Mouse (Mus musculus): Measurements from ENCODE around the gene Usp37. TPM values are rescaled to one million over a fixed set of nuclear protein-coding genes. Genes with fewer than 3 reads are reported as not detected.

Usp37 gene
- total and polyA plus RNA-seq, 2 experiments from 2014 or later, result 8.3 to 9.0 TPM

DNA sequence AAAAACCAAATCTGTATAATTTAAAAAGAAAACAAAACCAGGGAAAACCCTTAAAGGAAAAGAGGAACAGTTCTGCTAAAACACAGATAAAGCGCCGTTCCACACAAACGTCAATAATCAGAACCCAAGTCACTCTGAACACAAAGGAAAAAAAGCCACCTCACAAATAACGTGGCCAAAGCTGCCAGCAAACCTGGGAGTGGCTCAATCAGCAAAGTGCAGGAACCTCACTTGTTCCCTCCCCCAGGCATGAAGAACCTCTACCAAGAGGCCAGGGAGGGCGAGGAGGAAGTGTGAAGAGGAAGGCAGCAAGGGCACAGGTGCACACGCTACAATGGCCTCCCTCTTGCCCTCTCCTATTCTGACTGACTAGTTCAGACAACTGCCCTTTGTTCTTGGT lies 108.5 kb downstream of the Usp37 start:
- H3K36me3 ChIP-seq (replicated peaks; ENCODE audit: control insufficient read depth, insufficient read depth, low read length), result peaks cover 37% of the 10 kb centered on the region
- H3K4me3 ChIP-seq (ENCODE audit: low read depth, low read length), result no peak overlapping the region
- 72% methylated on average over 6 of the region's 6 CpGs for WGBS
- DNase-seq (ENCODE audit: low spot score) (no peak), ATAC-seq (ENCODE audit: insufficient read depth, low read depth) (no peak)
- no peak overlapping the region for H3K27ac ChIP-seq (ENCODE audit: low read depth)
- H3K9me3 ChIP-seq (replicated peaks; ENCODE audit: control insufficient read depth, low read length), result no peaks in the 10 kb centered on the region
- no peak overlapping the region for H3K9ac ChIP-seq (replicated peaks; ENCODE audit: low read depth, low read length)
- TF ChIP-seq CTCF (IDR thresholded peaks at IDR 0.05; ENCODE audit: low read depth), result no peak
- no peak for TF ChIP-seq EP300 (IDR thresholded peaks at IDR 0.05; ENCODE audit: low read depth)
- no peaks in the 10 kb centered on the region for H3K4me1 ChIP-seq (ENCODE audit: control insufficient read depth, insufficient read depth)
- H3K27me3 ChIP-seq (ENCODE audit: control insufficient read depth, insufficient read depth, low read length), result no peaks in the 10 kb centered on the region
- no peak overlapping the region for H3K4me2 ChIP-seq (ENCODE audit: low read depth, low read length)

DNA sequence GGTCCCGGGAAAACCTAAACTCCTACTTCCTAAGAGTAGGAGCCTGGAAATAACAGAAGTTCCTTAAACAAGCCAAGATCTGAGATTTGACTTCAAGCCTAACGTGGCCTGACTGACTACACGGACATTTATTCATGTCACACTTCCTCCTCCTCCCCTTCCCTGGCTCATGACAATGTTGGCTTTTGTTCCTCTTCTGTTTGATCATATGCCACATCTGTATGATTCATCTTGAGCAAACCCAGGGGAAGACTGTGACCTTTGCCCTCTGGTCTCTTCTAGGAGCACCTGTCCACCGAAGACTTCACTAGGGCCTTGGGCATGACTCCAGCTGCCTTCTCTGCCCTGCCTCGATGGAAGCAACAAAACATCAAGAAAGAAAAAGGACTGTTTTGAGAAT lies 109.5 kb downstream of the Usp37 start:
- no peak for ATAC-seq (ENCODE audit: insufficient read depth, low read depth)
- Histone ChIP-seq H3K4me3 (ENCODE audit: low read depth, low read length) (no peak overlapping the region), H3K27ac (ENCODE audit: low read depth) (no peak overlapping the region), H3K4me1 (ENCODE audit: control insufficient read depth, insufficient read depth) (no peaks in the 10 kb centered on the region), H3K36me3 (replicated peaks; ENCODE audit: control insufficient read depth, insufficient read depth, low read length) (peaks cover 28% of the 10 kb centered on the region), H3K9ac (replicated peaks; ENCODE audit: low read depth, low read length) (no peak overlapping the region), H3K4me2 (ENCODE audit: low read depth, low read length) (no peak overlapping the region), H3K27me3 (ENCODE audit: control insufficient read depth, insufficient read depth, low read length) (no peaks in the 10 kb centered on the region), H3K9me3 (replicated peaks; ENCODE audit: control insufficient read depth, low read length) (no peaks in the 10 kb centered on the region)
- TF ChIP-seq CTCF (IDR thresholded peaks at IDR 0.05; ENCODE audit: low read depth), result no peak
- no peak for DNase-seq (ENCODE audit: low spot score)
- 58% methylated on average over 5 of the region's 5 CpGs for WGBS

DNA sequence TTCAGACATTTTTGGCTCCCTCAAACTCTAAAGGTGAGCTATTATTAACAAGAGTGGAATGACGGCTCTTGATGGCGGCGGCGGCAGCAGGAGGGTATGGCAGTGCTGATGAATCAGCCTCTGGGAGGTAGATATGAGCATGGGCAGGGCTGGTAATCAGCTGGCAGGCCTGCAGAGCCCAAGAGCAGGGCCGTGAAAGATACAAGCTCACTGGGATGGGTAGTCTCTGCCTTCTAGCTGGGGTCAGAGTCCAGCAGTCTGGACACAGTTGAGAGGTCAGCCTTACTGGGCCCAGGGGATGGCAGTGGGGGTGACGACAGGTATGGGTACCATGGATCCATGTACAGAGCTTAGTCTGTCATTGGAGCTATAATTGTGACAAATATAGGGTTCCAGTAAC lies 110.9 kb downstream of the Usp37 start:
- no peak for TF ChIP-seq EP300 (IDR thresholded peaks at IDR 0.05; ENCODE audit: low read depth)
- TF ChIP-seq CTCF (IDR thresholded peaks at IDR 0.05; ENCODE audit: low read depth), result no peak
- H3K27me3 ChIP-seq (ENCODE audit: control insufficient read depth, insufficient read depth, low read length), result no peaks in the 10 kb centered on the region

DNA sequence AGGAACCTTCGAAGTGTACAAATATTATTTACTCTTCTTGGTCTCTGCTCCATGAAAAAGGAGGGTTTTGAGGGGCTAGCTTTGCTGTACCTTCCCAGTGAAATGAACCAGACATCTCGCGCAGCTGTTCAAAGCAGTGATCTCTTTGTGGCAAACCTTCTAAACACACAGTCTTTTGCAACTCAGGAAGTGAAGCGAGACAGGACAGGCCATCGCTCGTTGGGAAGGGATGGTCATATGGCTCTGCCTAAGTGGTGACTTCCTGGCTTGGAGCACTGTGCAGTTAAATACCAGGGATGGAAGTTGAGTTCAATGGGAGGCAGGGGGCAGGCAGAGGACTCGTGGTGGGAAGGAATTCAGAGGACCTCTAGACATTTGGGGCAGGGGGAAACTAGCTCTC lies 118.2 kb downstream of the Usp37 start:
- no peaks in the 10 kb centered on the region for H3K9me3 ChIP-seq (replicated peaks; ENCODE audit: control insufficient read depth, low read length)
- no peaks in the 10 kb centered on the region for H3K4me1 ChIP-seq (ENCODE audit: control insufficient read depth, insufficient read depth)
- no peak overlapping the region for H3K4me2 ChIP-seq (ENCODE audit: low read depth, low read length)
- no peak for TF ChIP-seq CTCF (IDR thresholded peaks at IDR 0.05; ENCODE audit: low read depth)
- TF ChIP-seq EP300 (IDR thresholded peaks at IDR 0.05; ENCODE audit: low read depth), result no peak
- ATAC-seq (ENCODE audit: insufficient read depth, low read depth) (no peak), DNase-seq (ENCODE audit: low spot score) (no peak)
- H3K4me3 ChIP-seq (ENCODE audit: low read depth, low read length), result no peak overlapping the region
- WGBS, result 52% methylated on average over 7 of the region's 7 CpGs
- H3K27ac ChIP-seq (ENCODE audit: low read depth), result no peak overlapping the region
- H3K9ac ChIP-seq (replicated peaks; ENCODE audit: low read depth, low read length), result no peak overlapping the region
- H3K27me3 ChIP-seq (ENCODE audit: control insufficient read depth, insufficient read depth, low read length), result no peaks in the 10 kb centered on the region
- H3K36me3 ChIP-seq (replicated peaks; ENCODE audit: control insufficient read depth, insufficient read depth, low read length), result no peaks in the 10 kb centered on the region

More for the DNA sequence above, 110.9 kb downstream of the Usp37 start:
- Histone ChIP-seq H3K4me3 (ENCODE audit: low read depth, low read length) (no peak overlapping the region), H3K27ac (ENCODE audit: low read depth) (no peak overlapping the region), H3K4me1 (ENCODE audit: control insufficient read depth, insufficient read depth) (no peaks in the 10 kb centered on the region), H3K4me2 (ENCODE audit: low read depth, low read length) (no peak overlapping the region), H3K36me3 (replicated peaks; ENCODE audit: control insufficient read depth, insufficient read depth, low read length) (peaks cover 15% of the 10 kb centered on the region; the same call in 1 of the 2 replicates), H3K9ac (replicated peaks; ENCODE audit: low read depth, low read length) (no peak overlapping the region), H3K9me3 (replicated peaks; ENCODE audit: control insufficient read depth, low read length) (no peaks in the 10 kb centered on the region)
- WGBS, result 49% methylated on average over 6 of the region's 6 CpGs
- DNase-seq (ENCODE audit: low spot score) (no peak), ATAC-seq (ENCODE audit: insufficient read depth, low read depth) (no peak)

DNA sequence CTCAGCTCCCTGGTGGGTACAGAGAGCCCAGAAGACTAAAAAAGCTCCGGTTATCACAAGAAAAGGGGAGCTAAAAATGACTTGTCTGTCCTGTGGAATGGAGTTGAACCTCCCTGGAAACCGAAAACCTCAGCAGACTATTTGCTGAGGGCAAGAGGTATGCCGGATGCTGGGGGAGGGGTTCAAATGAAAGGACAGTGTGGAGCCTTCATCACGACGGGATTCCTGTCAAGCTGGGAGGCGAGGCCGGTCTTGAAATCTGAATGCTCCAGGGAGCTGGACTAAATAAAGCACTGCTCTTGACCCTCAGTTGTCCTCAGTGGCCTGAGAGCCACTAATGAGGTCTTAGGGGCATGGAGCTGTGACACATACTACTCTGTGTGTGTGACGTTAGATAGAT lies 120.9 kb downstream of the Usp37 start:
- Histone ChIP-seq H3K4me2 (ENCODE audit: low read depth, low read length) (no peak overlapping the region), H3K27me3 (ENCODE audit: control insufficient read depth, insufficient read depth, low read length) (no peaks in the 10 kb centered on the region), H3K4me3 (ENCODE audit: low read depth, low read length) (no peak overlapping the region), H3K4me1 (ENCODE audit: control insufficient read depth, insufficient read depth) (peaks cover 7% of the 10 kb centered on the region; the same call in 1 of the 2 replicates), H3K36me3 (replicated peaks; ENCODE audit: control insufficient read depth, insufficient read depth, low read length) (no peaks in the 10 kb centered on the region), H3K27ac (ENCODE audit: low read depth) (no peak overlapping the region), H3K9me3 (replicated peaks; ENCODE audit: control insufficient read depth, low read length) (no peaks in the 10 kb centered on the region), H3K9ac (replicated peaks; ENCODE audit: low read depth, low read length) (no peak overlapping the region)
- 21% methylated on average over 8 of the region's 8 CpGs for WGBS
- TF ChIP-seq EP300 (IDR thresholded peaks at IDR 0.05; ENCODE audit: low read depth) (no peak), CTCF (IDR thresholded peaks at IDR 0.05; ENCODE audit: low read depth) (no peak)
- ATAC-seq (ENCODE audit: insufficient read depth, low read depth) (no peak), DNase-seq (ENCODE audit: low spot score) (no peak)

DNA sequence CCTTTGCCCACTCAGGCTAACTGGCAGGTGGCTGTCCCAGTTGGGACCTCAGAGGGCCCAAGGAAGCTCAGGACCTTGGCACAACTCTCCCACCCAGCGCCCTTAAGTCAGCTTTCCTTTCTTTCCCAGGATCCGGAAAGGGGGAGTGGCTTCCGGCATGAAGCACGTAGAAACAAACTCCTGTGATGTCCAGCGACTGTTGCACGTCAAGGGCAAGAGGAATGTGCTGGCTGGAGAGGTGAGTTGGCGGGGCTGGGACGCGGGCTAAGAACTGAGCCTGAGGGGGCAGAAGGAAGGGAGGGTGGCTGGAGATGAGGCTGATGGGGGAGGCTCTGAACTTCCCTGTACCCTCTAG lies 124.7 kb downstream of the Usp37 start:
- Histone ChIP-seq H3K9me3 (replicated peaks; ENCODE audit: control insufficient read depth, low read length) (no peaks in the 10 kb centered on the region), H3K4me1 (ENCODE audit: control insufficient read depth, insufficient read depth) (peaks cover 7% of the 10 kb centered on the region; the same call in 1 of the 2 replicates), H3K4me2 (ENCODE audit: low read depth, low read length) (no peak overlapping the region), H3K9ac (replicated peaks; ENCODE audit: low read depth, low read length) (no peak overlapping the region), H3K4me3 (ENCODE audit: low read depth, low read length) (no peak overlapping the region), H3K27me3 (ENCODE audit: control insufficient read depth, insufficient read depth, low read length) (no peaks in the 10 kb centered on the region), H3K36me3 (replicated peaks; ENCODE audit: control insufficient read depth, insufficient read depth, low read length) (no peaks in the 10 kb centered on the region), H3K27ac (ENCODE audit: low read depth) (peak overlapping the region; percentile 25; the same call in 1 of the 2 replicates)
- ATAC-seq (ENCODE audit: insufficient read depth, low read depth), result no peak
- 48% methylated on average over 9 of the region's 9 CpGs for WGBS
- no peak for TF ChIP-seq CTCF (IDR thresholded peaks at IDR 0.05; ENCODE audit: low read depth)
- no peak for TF ChIP-seq EP300 (IDR thresholded peaks at IDR 0.05; ENCODE audit: low read depth)
- peak; percentile 30 for DNase-seq (ENCODE audit: low spot score)
